In genomic region chr11:3386941-3387368, GRCm38 (mm10) we compare ENCODE assay signal across 8 mouse cellular contexts. TPM values are rescaled to one million over a fixed set of nuclear protein-coding genes. Genes with fewer than 3 reads are reported as not detected.
A peak's percentile ranks its signal among the peaks of the same experiment; 100 is the strongest.
DNase-seq lines count a peak whose midpoint lies in the region; ATAC-seq lines count a peak whose summit lies in the region.

No protein-coding gene starts in this region.

- no peaks in the 10 kb centered on the region for H3K27me3 ChIP-seq in hindbrain, embryonic 14.5 days (ENCODE audit: control insufficient read depth, insufficient read depth, low read length)

- H3K36me3 ChIP-seq in hindbrain, embryonic 14.5 days (replicated peaks; ENCODE audit: control insufficient read depth, insufficient read depth) = no peaks in the 10 kb centered on the region

- peak; percentile 89 for DNase-seq in NIH3T3 (ENCODE audit: low read depth)
- DNase-seq in cerebellum, postnatal 10 days = peak; percentile 92 to 94
- peak; percentile 84 to 90 for DNase-seq in frontal cortex, postnatal 36 days (ENCODE audit: low spot score in 2 of 2)
- DNase-seq in hindbrain, embryonic 14.5 days (ENCODE audit: low spot score) = peak; percentile 85
- DNase-seq in layer of hippocampus, postnatal 36 days = peak; percentile 85 to 86
- peak; percentile 92 for DNase-seq in lung, postnatal 25 days (ENCODE audit: low spot score)
- DNase-seq in retina, postnatal 1 day = peak; percentile 81
- DNase-seq in thymus, postnatal 4 days = peak; percentile 94

- no peak overlapping the region for H3K27ac ChIP-seq in hindbrain, embryonic 14.5 days

- 30% methylated on average over 4 of the region's 4 CpGs for WGBS in hindbrain, embryonic 14.5 days

- ATAC-seq in hindbrain, embryonic 14.5 days (ENCODE audit: low FRiP score) = peak; percentile 69; the same call in 1 of the 2 replicates

- no peak overlapping the region for H3K9ac ChIP-seq in hindbrain, embryonic 14.5 days

- H3K9me3 ChIP-seq in hindbrain, embryonic 14.5 days (ENCODE audit: control insufficient read depth, low read length) = no peaks in the 10 kb centered on the region

- no peak overlapping the region for H3K4me3 ChIP-seq in hindbrain, embryonic 14.5 days (replicated peaks; ENCODE audit: low read length)

- no peaks in the 10 kb centered on the region for H3K4me1 ChIP-seq in hindbrain, embryonic 14.5 days (replicated peaks; ENCODE audit: control insufficient read depth, insufficient read depth, low read length)

- no peak overlapping the region for H3K4me2 ChIP-seq in hindbrain, embryonic 14.5 days (replicated peaks)

RNA-seq across cellular contexts. Expression of gene Limk2, which starts 22.0 kb away (rescaled TPM):
- 146 and 148 TPM in 2 replicates for polyA plus RNA-seq in hindbrain, embryonic 14.5 days (2014; fragmentation: Nextera tagmentation; extraction: Ambion mirVana)
- total RNA-seq in layer of hippocampus, postnatal 36 days (2021) = 10 to 100 TPM; 95.5 to 98.4 TPM

RNA-seq across cellular contexts. Expression of gene Pik3ip1, which starts 56.8 kb away (rescaled TPM):
- polyA plus RNA-seq in hindbrain, embryonic 14.5 days (2014; fragmentation: Nextera tagmentation; extraction: Ambion mirVana) = 20.9 and 21.3 TPM in 2 replicates
- total RNA-seq in layer of hippocampus, postnatal 36 days (2021) = 10 to 100 TPM; 40.5 to 45.6 TPM
